Mouse (Mus musculus): ENCODE data around the gene Rabgef1.

Rabgef1 gene

DNA sequence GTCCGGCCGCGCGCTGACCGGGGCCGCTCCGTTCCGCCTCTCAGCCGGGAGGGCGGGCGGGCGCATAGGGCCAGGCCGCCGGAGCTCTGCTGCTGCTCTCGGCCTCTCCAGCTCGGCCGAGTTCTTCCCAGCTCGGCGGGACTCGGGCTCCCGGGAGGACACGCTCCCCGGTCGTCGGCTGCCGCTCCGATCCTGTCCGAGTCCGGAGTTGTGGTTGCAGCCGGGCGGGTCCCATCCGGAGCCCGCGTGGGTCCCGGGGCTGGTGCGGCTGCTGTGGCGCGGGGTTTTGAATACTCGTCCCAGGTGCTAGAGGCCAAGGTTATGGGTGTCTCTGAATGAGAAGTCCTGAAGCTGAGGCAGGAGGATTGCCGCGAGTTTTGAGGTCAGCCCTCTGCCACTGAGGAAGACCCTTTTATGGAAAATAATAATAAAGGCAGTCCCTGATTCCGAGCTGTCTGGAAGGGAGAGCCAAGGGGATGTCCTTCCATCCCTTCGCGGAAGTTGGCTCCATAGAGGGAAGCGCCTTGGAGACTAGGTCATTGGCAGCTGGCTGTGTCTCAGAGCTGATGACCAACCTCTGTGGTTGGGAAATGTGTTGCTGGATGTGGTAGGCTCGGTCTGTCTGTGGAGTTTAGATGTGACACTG lies 481 bp downstream of the Rabgef1 start:
- no peak for DNase-seq

DNA sequence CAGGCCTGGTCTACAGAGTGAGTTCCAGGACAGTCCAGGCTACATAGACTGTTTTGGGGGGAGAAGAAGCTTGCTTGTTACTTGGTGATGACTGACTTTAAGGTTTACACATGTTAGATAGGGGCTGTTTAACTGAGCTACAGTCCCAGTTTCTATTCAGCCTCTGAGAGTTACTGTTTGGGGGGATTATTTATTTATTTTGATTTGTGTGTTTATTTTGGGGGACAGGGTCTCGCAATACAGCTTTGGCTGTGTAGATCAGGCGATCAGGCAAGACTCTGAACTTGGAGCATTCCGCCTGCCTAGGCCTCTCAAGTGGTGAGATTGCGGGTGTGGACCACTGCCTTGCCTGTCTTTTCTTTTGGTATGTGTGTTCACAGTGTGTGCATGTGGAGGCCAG lies 1.4 kb downstream of the Rabgef1 start:
- no peak for DNase-seq

DNA sequence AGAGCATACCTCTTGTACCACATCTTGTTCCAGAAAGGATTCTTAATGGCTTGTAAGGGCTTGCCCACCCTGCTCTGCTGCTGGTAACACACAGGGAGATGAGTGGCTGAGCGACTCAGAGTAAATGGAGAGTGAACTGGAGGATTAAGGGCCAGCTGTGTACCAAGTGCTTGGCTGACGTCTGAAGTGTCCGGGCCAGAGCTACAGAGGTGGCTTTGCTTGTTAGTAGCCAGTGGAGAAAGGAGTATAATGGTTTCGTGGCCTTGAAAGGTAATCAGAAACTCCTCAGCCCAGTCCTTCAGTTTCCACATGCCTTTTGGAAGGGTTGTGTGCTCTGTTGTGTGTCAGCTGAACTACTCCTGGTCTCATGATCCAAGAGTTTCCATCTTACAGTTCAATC lies 6.3 kb downstream of the Rabgef1 start:
- DNase-seq, result no peak

DNA sequence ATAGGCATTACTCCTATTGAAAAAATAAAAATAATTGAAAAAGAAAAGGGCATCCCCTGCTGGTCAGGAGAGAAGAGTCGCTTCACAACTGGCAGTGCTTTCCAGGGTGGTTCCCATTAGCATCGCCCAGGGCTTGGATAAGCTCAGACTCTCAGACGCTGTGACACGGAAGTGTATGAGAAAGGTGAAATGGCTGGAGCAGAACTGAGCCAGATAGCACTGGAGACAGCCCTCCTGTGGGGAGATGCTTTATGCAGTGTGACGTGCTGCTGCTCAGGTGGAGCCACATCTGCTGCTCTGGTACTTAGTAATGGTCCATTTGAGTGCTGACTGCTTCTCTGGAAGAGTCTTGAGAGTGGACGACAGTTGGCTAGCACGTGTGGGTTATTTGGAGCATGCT lies 8.8 kb downstream of the Rabgef1 start:
- DNase-seq, result no peak

DNA sequence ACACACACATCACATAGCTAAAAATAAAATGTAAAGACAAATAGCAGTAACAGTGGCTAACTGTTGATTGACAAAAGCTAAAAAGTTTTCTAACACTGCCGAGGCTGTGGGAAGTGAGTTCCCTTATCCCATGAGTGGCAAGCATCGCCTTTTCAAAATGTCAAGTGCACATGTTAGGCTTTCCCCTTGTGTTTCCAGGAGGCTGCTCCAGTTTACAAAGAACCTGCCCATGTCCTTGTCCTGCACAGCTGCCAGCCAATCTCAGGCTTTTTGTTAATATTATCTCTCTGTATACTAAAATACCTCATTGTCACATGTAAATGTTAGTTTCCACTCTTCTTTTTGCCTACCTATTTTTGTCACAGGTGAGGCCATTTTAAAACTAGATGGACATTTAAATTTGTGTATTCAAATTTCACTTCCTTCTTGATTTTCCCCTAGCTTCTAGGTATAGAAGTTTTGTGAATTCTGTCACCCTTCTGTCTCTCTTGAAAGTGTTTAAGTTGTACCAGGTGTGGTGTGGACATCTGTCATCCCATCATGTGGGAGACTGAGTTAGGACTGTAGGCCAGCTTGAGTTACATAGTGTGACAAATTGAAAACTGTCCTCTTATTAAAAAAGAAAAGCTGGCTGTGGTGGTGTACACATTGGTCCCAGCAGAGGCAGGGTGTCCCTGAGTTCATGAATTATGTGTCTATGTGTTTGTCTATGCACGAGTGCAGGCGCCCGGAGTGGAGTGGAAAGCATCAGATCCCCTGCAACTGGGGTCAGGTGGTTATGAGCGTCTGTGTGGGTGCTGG lies 10.3 kb downstream of the Rabgef1 start:
- no peak for DNase-seq

DNA sequence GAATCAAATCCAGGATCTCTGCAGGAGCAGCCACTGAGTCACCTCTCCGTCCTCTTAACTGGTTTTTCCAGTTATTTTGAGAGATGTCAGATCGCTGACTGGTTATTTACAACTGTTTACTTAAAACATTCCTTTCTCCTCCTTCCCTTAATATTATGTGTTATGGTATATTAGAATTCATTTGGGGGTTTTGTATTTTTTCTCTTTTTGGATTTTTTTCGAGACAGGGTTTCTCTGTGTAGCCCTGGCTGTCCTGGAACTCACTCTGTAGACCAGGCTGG lies 10.9 kb downstream of the Rabgef1 start:
- no peak for DNase-seq

DNA sequence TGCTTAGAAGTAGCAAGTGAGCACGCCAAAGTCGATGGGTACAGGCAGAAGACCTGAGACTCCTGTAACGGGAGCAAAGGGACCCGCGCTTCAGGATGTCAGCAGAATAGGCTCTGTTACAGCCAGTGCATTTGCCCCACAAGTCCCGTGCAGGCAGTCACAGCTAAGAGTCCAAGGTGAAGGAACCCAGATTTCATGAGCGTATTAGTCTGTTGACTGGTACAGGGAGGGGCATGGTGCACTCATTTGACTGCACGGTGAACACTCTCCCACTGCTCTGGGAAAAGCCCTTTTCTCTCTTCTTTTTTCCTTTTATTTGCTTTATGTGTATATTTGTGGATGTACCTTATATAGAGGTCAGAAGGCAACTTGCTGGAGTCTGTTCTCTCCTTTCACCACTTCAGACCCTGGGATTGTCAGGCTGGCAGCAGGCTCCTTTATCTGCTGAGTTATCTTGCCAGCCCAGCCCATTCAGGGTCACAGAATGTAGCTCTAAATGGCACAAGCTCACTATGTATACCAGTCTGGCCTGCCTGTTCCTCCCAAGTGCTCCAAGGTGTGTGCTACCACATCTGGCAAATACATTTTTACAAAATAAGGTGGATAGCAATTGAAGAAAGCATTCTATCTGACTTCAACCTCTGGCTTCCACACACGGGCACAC lies 12.7 kb downstream of the Rabgef1 start:
- DNase-seq, result no peak

DNA sequence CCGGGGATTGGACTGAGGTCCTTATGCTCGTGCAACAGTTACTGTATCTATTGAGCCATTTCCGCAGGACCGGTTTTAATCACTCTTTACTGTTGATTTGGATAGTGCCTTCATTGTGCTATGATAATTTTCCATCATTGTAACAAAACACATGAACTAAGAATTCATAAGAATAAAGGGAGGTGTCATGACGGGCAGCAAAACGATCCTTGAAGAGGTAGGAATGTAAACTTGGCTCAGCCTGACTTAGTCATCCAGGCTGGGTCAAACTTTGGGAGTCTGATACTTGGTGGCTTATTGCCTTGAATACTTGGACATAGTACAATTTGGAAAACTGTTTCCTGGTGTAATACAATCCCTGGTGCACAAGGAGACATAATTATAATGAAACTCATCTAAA lies 13.7 kb downstream of the Rabgef1 start:
- DNase-seq, result no peak

DNA sequence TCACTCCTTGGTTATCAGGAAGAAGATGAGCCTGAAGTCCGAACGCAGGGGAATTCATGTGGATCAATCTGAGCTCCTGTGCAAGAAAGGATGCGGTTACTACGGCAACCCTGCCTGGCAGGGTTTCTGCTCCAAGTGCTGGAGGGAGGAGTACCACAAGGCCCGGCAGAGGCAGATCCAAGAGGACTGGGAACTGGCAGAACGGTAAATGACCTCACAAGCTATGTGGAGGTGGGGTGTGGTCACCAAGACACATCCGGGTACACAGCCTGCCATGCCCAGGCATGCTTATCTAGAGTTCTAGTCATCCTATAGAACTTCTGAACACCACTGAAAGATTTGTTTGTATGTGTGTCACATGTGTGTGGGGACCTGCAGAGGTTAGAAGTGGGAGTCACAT lies 15.8 kb downstream of the Rabgef1 start:
- peak; percentile 52 to 55 for DNase-seq

DNA sequence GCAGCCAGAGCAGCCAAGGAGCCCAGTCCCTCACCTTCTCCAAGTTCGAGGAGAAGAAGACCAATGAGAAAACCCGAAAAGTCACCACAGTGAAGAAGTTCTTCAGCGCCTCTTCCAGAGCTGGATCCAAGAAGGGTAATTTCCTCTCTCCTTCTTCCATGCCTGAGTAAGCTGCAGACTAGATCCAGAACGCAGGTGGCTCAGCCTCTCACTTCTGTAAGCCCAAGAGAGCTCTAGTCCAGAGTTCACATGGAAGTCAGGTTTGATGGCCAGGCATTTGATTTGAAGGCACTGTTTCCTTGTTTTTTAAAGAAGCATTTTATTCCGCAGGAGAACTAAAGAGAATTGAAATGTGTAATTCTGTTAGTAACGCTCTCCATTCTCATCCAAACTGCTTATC lies 19.3 kb downstream of the Rabgef1 start:
- no peak for DNase-seq

DNA sequence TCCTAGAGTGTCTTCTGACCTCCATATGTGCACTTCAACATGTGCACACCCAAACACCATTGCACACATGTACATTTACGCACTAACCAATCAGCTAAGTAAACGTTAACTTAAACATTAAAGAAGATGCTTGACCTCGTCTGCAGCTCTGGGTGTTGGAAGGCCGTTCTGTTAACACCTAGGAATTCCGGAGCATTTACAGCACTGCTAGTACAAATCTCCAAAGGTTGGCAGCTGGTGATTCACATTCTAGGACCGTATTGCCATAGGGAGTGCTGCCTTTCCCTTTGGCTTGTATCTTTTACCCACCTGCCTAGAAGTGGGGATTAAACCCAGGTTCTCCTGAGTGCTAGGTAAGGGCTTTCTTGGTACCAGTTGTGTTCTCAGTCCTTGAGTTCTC lies 20.3 kb downstream of the Rabgef1 start:
- no peak for DNase-seq

DNA sequence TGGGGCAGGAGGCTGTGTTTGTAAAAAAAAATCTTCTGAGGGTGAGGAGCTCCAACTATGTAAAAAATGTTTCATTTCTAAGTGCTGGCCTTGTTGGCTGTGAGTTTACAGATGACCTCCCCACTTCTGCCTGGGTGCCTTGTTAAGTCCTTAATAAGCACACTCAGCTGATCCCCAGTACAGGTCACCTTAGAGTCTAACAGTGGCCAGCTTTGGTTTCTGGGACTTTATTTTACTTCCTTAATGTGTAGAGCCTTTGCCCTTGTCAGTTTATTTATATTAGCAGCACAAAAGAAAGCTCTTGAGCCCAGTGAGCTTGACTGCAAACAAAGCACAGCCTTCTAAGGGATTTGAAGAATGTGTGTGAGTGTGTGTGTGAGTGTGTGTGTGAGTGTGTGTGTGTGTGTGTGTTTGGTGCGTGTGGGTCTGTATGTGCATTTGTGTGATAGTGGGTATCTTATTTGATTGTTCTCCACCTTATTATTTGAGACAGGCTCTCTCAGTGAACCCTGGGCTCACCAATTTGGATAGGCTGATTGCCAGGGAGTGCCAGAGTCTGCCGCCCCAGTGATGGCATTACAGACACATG lies 20.9 kb downstream of the Rabgef1 start:
- no peak for DNase-seq

DNA sequence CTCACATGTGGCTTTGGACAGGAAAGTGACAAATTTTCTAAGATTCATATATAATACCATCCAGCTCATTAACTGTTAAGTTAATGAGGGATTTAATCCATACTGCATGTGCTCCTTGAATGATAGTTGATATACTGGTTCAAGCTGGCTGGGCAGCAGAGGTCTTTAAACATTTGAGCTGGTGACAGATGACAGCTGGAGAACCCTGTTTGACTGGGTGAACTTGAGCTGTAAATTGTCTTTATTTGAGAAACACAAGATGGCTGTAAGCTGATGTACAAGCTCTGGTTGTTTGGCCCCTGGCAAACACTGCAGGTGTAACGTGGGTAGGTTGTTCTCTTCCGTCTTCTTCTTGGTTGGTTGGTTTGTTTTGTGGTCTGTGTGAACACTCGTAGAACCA lies 22.2 kb downstream of the Rabgef1 start:
- DNase-seq, result no peak

DNA sequence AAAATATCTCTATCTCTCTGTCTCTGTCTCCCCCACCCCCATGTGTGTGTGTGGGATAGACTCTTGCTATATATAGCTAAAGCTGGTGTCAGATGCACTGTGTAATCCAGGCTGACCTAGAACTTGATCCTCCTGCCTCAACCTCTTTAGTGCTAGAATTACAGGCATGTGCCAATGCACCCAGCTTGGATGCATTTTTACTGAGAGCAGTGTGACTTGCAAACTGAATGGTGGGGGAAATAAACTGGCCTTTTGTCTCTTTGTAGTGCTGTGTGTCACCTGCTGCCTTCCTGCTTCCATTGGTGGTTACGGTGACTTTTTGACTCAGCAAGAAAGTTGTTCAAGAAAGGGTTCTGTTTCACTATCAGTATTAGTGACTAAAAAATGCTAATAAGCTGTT lies 24.7 kb downstream of the Rabgef1 start:
- DNase-seq, result no peak

DNA sequence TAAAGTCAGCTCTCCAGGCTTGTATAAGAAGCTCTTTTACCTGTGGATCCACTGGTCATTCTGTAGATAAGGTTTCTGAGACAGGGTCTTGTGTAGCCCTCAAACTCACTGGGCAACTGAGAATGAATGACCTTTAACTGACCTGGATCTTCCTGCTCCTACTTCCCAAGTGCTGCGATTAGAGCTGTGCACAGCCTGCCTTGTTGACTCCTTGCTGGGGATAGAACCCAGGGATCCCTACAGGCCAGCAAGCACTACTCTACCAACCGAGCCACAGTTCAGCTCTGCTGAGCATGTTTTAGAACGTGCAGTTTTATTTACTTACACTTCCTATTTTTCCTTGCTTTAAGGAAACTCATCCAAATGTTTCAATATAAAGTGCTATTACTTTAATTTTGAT lies 25.9 kb downstream of the Rabgef1 start:
- no peak for DNase-seq

DNA sequence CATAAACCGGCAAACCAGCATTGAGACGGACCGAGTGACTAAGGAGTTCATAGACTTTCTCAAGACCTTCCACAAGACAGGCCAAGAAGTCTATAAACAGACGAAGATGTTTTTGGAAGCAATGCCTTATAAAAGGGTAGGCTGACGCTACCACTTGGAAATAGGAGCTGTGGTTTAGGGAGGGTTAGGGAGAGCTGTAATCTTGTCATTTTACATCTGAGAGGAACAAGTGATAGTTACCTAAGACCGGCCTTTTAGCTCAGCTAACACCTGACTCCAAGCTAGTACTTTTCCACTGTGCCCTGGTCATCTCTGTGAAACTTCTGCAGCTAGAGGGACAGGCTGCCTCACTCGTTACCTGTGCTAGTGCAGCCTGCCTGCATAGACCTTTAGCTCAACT lies 26.4 kb downstream of the Rabgef1 start:
- no peak for DNase-seq

DNA sequence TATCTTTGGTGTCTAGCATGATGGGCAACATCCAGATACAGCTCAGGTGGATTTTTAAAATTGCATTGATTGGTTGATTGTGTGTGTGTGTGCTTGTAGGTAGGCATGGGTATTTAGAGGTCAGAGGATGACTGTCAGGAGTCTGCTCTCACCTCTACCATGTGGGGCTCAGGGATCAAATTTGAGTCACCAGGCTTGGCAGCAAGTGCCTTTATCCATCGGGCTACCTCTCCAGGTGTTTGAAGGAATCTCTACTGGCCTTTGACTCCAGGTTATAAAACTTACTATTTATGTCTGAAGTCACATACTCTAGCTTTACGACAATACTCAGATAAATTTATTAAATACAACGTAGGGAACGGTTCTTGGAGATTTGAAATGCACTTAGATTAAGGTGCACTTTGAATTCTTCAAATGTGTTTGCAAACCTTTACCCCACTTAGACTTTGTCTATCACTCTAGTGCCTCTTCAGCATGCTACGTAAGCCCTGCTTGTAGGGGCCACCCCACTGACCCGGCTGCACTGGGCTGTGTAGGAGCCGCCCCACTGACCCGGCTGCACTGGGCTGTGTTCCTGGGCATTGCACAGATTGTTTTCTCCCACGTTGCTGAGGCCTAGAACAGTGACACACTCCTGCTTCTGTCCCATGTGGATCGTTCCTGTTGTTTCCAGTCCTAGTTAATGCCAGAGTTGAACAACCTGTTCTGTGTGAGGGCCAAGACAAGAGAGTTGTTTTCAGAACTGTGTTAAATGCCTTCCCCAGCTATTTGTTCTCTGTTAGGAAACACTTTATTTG lies 28.8 kb downstream of the Rabgef1 start:
- DNase-seq, result no peak

DNA sequence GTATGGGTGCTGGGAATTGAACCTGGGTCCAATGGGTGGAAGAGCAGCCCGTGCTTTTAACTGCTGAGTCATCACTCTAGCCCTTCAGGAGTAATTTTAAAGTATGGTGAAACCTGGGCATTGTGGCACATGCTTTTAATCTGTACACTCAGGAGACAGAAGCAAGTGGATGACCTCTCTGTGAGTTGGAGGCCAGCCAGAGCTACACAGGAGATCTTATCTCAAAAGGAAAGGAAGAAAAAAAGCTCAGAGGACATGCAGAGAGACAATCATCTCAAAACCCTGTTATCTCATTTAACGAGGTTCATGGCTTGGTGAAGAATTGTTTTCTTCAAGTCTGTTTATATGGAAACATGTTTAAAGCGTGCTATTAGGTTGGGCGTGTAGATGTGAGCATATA lies 32.4 kb downstream of the Rabgef1 start:
- DNase-seq, result no peak

DNA sequence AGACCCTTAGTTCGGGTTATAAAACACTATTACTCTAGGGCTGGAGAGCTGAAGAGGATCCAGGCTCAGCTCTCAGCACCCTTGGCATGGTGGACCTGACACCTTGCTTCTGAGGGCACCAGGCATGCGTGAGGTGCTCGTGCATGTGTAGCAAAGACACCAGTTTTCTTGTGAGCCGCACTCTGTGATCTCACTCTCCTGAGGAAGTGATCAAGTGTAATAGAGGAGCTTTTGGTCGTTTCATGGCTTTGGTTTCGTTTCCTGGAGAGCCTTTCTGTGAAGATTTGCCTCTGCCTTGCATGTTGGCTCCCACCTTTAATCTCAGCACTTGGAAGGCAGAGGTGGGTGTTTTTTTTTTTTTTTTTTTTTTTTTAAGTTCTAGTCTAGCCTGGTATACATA lies 33.0 kb downstream of the Rabgef1 start:
- DNase-seq, result no peak

DNA sequence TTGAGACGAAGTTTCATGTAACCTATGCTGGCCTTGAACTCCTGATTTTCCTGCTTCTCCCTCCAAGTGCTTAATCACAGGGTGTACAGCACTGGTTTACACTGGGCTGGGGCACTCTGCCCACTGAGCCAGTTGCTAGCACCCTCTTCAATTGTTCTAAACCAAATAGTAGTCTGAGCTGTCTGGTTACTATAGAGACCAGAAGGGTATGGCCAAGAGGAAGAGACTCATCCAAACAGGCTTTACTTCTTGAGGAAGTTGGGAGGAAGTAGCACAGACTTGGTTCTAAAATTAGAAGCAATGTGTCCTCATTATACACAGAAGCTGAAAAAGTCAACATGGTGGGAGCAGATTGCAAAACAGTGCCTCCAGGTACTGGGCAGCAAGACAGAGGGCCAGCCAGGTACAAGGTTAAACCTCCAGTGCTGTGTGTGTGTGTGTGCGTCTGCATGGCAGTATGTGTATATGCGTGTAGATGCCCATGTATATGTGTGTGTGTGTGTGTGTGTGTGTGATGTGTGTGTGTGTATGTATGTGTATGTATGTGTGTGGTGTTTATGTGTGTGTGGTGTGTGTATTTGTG lies 33.9 kb downstream of the Rabgef1 start:
- DNase-seq, result no peak

DNA sequence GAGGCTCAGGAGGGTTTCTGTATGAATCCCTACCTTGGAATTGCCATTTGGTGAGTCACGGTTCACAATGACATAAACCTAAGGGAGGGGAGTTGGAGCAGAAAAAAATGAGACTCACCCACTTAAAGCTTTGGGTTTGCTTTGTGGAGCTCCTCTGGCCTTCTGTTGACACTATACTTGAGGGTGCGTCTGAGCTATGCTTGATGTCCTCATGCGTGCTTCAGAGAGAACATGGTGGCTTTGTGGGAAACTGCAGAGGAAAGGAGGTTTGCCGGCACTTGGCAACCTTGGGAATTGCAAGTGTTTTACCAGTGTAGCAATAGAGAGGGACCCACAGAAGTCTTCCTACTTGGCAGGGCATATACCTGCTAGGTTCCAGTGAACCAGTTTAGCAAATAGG lies 35.7 kb downstream of the Rabgef1 start:
- no peak for DNase-seq

DNA sequence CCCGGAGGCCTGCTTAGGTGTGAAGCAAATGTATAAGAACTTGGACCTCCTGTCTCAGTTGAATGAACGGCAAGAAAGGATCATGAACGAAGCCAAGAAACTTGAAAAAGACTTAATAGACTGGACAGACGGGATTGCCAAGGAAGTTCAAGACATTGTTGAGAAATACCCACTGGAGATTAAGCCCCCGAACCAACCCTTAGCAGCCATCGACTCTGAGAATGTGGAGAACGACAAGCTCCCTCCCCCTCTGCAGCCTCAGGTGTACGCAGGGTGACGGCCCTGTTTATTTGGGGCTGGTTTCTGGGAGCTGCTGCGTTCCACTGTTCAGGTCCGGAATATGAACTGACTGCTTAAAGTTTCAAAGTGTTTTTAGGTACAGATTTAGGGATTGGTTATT lies 41.4 kb downstream of the Rabgef1 start:
- no peak for DNase-seq

DNA sequence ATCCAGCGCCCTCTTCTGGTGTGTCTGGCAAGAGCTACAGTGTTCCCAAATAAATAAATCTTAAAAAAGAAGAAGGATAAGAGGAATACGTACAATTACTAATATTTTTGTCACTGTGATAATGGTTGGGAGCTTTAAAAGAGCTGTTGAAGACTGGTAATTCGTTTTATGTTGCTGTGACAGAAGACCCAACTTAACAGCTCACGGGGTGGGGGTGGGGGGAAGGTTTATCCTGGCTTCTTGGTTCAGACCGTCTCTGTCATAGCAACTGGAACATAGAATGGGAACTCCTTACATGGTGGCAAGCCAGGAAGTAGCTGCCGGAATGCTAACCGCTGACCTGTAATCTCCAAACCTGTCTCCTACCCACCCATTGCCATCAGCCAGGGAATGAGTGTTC lies 45.2 kb downstream of the Rabgef1 start, which contains the start of gene Tmem248:
Gene Tmem248 (plus strand): TSS at position 301 of the 400 bp plus-strand sequence.
- no peak for DNase-seq

All from cerebellum, postnatal 14 days (tissue).